Mouse (Mus musculus) CH12.LX (cell line): ENCODE measurements around the gene Fat2.

Experiments
- MXI1 ChIP-seq: IDR thresholded peaks from 2 replicates; pipeline ENCODE4 v1.6.1; 2011; ENCODE audit warnings: mild to moderate bottlenecking, low read depth, low read length, improper control_type of control experiment
- POLR2A ChIP-seq: IDR thresholded peaks from 2 replicates; pipeline ENCODE4 v1.6.1; 2011; ENCODE audit warnings: low read depth, mild to moderate bottlenecking, improper control_type of control experiment, low read length

DNA sequence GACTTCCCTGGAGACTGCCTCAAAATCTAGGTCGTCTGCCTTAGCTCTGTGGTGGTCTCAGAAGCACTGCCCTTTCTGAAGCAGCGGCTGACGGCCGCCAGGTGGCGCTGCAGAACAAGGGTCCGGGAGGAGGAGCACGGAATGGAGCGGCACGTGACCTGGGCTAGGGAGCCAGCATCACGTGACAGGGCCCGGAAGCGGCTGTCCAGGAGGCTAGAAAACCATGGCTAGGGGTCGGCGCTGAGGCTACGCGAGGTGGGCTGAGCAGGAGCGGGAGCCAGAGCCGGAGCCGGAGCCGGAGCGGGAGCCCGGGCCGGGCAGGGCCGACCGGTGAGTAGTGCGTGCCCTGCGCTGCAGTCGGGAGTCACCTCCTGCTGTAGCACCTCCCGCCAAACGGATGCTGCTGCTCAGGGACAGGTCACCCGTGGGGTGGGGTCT, 132.2 kb downstream of the Fat2 start, which contains the start of gene Slc36a1:
- TF ChIP-seq POLR2A (peak; percentile 72), MXI1 (peak; percentile 71; the same call in 1 of the 2 replicates)
